Mouse (Mus musculus) midbrain, embryonic 11.5 days (tissue): ENCODE results near the gene Cpne6. TPM values are rescaled to one million over a fixed set of nuclear protein-coding genes. Genes with fewer than 3 reads are reported as not detected.

ENCODE experiments used
- ATAC-seq: fragments of 200-750 bp; cut with Nextera tagmentation; 2 replicates; pipeline ENCODE4 v1.8.0; 2017; ENCODE audit warnings: moderate TSS enrichment, moderate library complexity; ENCODE audit not compliant: low FRiP score
- DNase-seq: peaks from one replicate; pipeline ENCODE4 v3.0.0; 2015; ENCODE audit warnings: low spot score; ENCODE audit errors: missing footprints
- H3K27ac ChIP-seq: fragments of 300-500 bp; sonication (generic); 2 replicates; pipeline ENCODE4 v1.5.1; 2014; ENCODE audit warnings: low read depth, low read length
- H3K27me3 ChIP-seq: fragments of 300-500 bp; sonication (generic); 2 replicates; pipeline ENCODE4 v1.6.1; 2014; ENCODE audit warnings: mild to moderate bottlenecking, low read length, moderate library complexity, mixed read lengths; ENCODE audit not compliant: control insufficient read depth, insufficient read depth
- H3K36me3 ChIP-seq: fragments of 300-500 bp; sonication (generic); 2 replicates; pipeline ENCODE4 v1.6.1; 2014; ENCODE audit warnings: mild to moderate bottlenecking, low read length, moderate library complexity, mixed read lengths; ENCODE audit not compliant: control insufficient read depth, insufficient read depth
- H3K4me1 ChIP-seq: fragments of 300-500 bp; sonication (generic); 2 replicates; pipeline ENCODE4 v1.6.1; 2014; ENCODE audit warnings: low read length; ENCODE audit not compliant: control insufficient read depth, insufficient read depth
- H3K4me2 ChIP-seq: fragments of 300-500 bp; sonication (generic); 2 replicates; pipeline ENCODE4 v1.6.1; 2014; ENCODE audit warnings: mild to moderate bottlenecking, moderate library complexity
- H3K4me3 ChIP-seq: fragments of 300-500 bp; sonication (generic); 2 replicates; pipeline ENCODE4 v1.5.1; 2014; ENCODE audit warnings: low read depth, low read length
- H3K9ac ChIP-seq: fragments of 300-500 bp; sonication (generic); 2 replicates; pipeline ENCODE4 v1.6.1; 2014; ENCODE audit warnings: low read length
- H3K9me3 ChIP-seq: fragments of 300-500 bp; sonication (generic); 2 replicates; pipeline ENCODE4 v1.6.1; 2016; ENCODE audit warnings: low read length; ENCODE audit not compliant: control insufficient read depth
- WGBS: fragments of 180-500 bp; shearing (Covaris S2); extraction: QIAGEN DNeasy Blood & Tissue Kit; methylation state at CpG from one replicate; pipeline ENCODE4 v1.1.7; 2014; 5-methylcytosine and 5-hydroxymethylcytosine counted together
- polyA plus RNA-seq: library from polyadenylated mRNA; unstranded; fragments of >200 nt; fragmentation: Nextera tagmentation; extraction: Ambion mirVana; gene quantifications from 2 replicates; pipeline ENCODE4 v1.2.1, GENCODE M21; 2014

Cpne6 gene
- polyA plus RNA-seq, 1 experiment from 2014 or later, result 0.23 TPM

- ATAC-seq (no peak), DNase-seq (peak; percentile 82)
- Histone ChIP-seq H3K9me3 (no peaks in the 10 kb centered on the region), H3K4me2 (peak overlapping the region; percentile 63; the same call in 1 of the 2 replicates), H3K9ac (no peak overlapping the region), H3K4me1 (0 out of 2 replicates have a peak, but pooled peaks cover 4% of the 10 kb centered on the region), H3K27me3 (no peaks in the 10 kb centered on the region; the same call in 1 of the 2 replicates), H3K36me3 (no peaks in the 10 kb centered on the region), H3K4me3 (no peak overlapping the region), H3K27ac (no peak overlapping the region)
- 47% methylated on average over 3 of the region's 3 CpGs for WGBS
Observed at GRCm38 (mm10) chr14:55492103-55492502, 18.1 kb upstream of the Cpne6 start.

- Histone ChIP-seq H3K27me3 (no peaks in the 10 kb centered on the region), H3K9ac (no peak overlapping the region), H3K27ac (no peak overlapping the region), H3K4me3 (no peak overlapping the region), H3K36me3 (peaks cover 2% of the 10 kb centered on the region; the same call in 1 of the 2 replicates), H3K4me2 (no peak overlapping the region), H3K9me3 (no peaks in the 10 kb centered on the region), H3K4me1 (0 out of 2 replicates have a peak, but pooled peaks cover 4% of the 10 kb centered on the region)
- peak; percentile 69 for DNase-seq
- ATAC-seq, result no peak
- 76% methylated on average over 16 of the region's 20 CpGs for WGBS
Observed at GRCm38 (mm10) chr14:55495509-55496240, 14.6 kb upstream of the Cpne6 start.

GRCm38 (mm10) chr14:55496761-55497448 lies 13.3 kb upstream of the Cpne6 start:
- no peak overlapping the region for H3K4me2 ChIP-seq
- DNase-seq (peak; percentile 74), ATAC-seq (peak; percentile 55)
- no peak overlapping the region for H3K4me3 ChIP-seq
- H3K27ac ChIP-seq, result no peak overlapping the region
- H3K9me3 ChIP-seq, result no peaks in the 10 kb centered on the region
- H3K4me1 ChIP-seq, result no peaks in the 10 kb centered on the region
- H3K36me3 ChIP-seq, result peaks cover 2% of the 10 kb centered on the region; the same call in 1 of the 2 replicates
- no peaks in the 10 kb centered on the region for H3K27me3 ChIP-seq
- WGBS, result 74% methylated on average over 16 of the region's 16 CpGs
- H3K9ac ChIP-seq, result no peak overlapping the region

GRCm38 (mm10) chr14:55497449-55497821 lies 12.8 kb upstream of the Cpne6 start:
- Histone ChIP-seq H3K4me2 (no peak overlapping the region), H3K27ac (no peak overlapping the region), H3K4me1 (no peaks in the 10 kb centered on the region), H3K9ac (no peak overlapping the region), H3K36me3 (peaks cover 2% of the 10 kb centered on the region; the same call in 1 of the 2 replicates), H3K4me3 (no peak overlapping the region), H3K9me3 (no peaks in the 10 kb centered on the region), H3K27me3 (no peaks in the 10 kb centered on the region)
- 35% methylated on average over 6 of the region's 6 CpGs for WGBS
- DNase-seq (peak; percentile 99), ATAC-seq (peak; percentile 73)

- Histone ChIP-seq H3K9me3 (no peaks in the 10 kb centered on the region), H3K27ac (no peak overlapping the region), H3K4me1 (no peaks in the 10 kb centered on the region), H3K9ac (no peak overlapping the region), H3K27me3 (no peaks in the 10 kb centered on the region), H3K36me3 (no peaks in the 10 kb centered on the region), H3K4me2 (no peak overlapping the region), H3K4me3 (no peak overlapping the region)
- DNase-seq (no peak), ATAC-seq (no peak)
- 89% methylated on average over 9 of the region's 9 CpGs for WGBS
Observed at GRCm38 (mm10) chr14:55505612-55506011, 4.6 kb upstream of the Cpne6 start.

- no peak overlapping the region for H3K4me3 ChIP-seq
- ATAC-seq (no peak), DNase-seq (peak; percentile 68)
- no peak overlapping the region for H3K9ac ChIP-seq
- H3K36me3 ChIP-seq, result no peaks in the 10 kb centered on the region
- H3K27ac ChIP-seq, result no peak overlapping the region
- H3K9me3 ChIP-seq, result no peaks in the 10 kb centered on the region
- no peaks in the 10 kb centered on the region for H3K4me1 ChIP-seq
- no peak overlapping the region for H3K4me2 ChIP-seq
- H3K27me3 ChIP-seq, result no peaks in the 10 kb centered on the region
- 56% methylated on average over 7 of the region's 7 CpGs for WGBS
Observed at GRCm38 (mm10) chr14:55507801-55508200, 2.4 kb upstream of the Cpne6 start.

GRCm38 (mm10) chr14:55509540-55509939 lies 705 bp upstream of the Cpne6 start:
- Histone ChIP-seq H3K27ac (no peak overlapping the region), H3K36me3 (no peaks in the 10 kb centered on the region), H3K4me2 (no peak overlapping the region), H3K4me1 (no peaks in the 10 kb centered on the region), H3K9ac (no peak overlapping the region), H3K27me3 (no peaks in the 10 kb centered on the region), H3K9me3 (no peaks in the 10 kb centered on the region), H3K4me3 (no peak overlapping the region)
- no peak for ATAC-seq
- DNase-seq, result peak; percentile 51
- 84% methylated on average over 10 of the region's 10 CpGs for WGBS

- H3K4me3 ChIP-seq, result no peak overlapping the region
- no peaks in the 10 kb centered on the region for H3K36me3 ChIP-seq
- H3K4me1 ChIP-seq, result no peaks in the 10 kb centered on the region
- no peaks in the 10 kb centered on the region for H3K9me3 ChIP-seq
- H3K27ac ChIP-seq, result no peak overlapping the region
- no peak overlapping the region for H3K9ac ChIP-seq
- ATAC-seq (0 out of 2 replicates have a peak, but pooled peaks have one; percentile 22), DNase-seq (no peak)
- H3K27me3 ChIP-seq, result no peaks in the 10 kb centered on the region
- H3K4me2 ChIP-seq, result no peak overlapping the region
- 78% methylated on average over 7 of the region's 7 CpGs for WGBS
Observed at GRCm38 (mm10) chr14:55511037-55511436, 792 bp downstream of the Cpne6 start.

GRCm38 (mm10) chr14:55513927-55514326 lies 3.7 kb downstream of the Cpne6 start:
- 74% methylated on average over 10 of the region's 10 CpGs for WGBS
- no peak overlapping the region for H3K27ac ChIP-seq
- H3K36me3 ChIP-seq, result no peaks in the 10 kb centered on the region
- DNase-seq, result no peak
- no peak for ATAC-seq
- H3K9ac ChIP-seq, result no peak overlapping the region
- no peak overlapping the region for H3K4me3 ChIP-seq
- H3K9me3 ChIP-seq, result no peaks in the 10 kb centered on the region
- no peaks in the 10 kb centered on the region for H3K27me3 ChIP-seq
- H3K4me2 ChIP-seq, result no peak overlapping the region
- H3K4me1 ChIP-seq, result peaks cover 3% of the 10 kb centered on the region; the same call in 1 of the 2 replicates
